Mouse (Mus musculus) induced T-regulatory cell, adult 2 months (primary cell): ENCODE measurements around the gene Ccdc105.
A peak's percentile ranks its signal among the peaks of the same experiment; 100 is the strongest.

ENCODE experiments used
- DNase-seq: peaks from one replicate; pipeline ENCODE4 v3.0.0-alpha.2; 2012; ENCODE audit warnings: low read depth

Ccdc105 gene

GRCm38 (mm10) chr10:78752452-78753191 lies at the start of gene Ccdc105:
Gene Ccdc105, minus strand, starts transcription at chr10:78753065.
- no peak for DNase-seq

GRCm38 (mm10) chr10:78801449-78801848 lies 48.6 kb upstream of the Ccdc105 start:
- no peak for DNase-seq

- no peak for DNase-seq
Observed at GRCm38 (mm10) chr10:78790561-78790960, 37.7 kb upstream of the Ccdc105 start.

- no peak for DNase-seq
Observed at GRCm38 (mm10) chr10:78787566-78788087, 34.8 kb upstream of the Ccdc105 start.

- DNase-seq = peak; percentile 6
Observed at GRCm38 (mm10) chr10:78779981-78780651, 27.3 kb upstream of the Ccdc105 start, which contains the start of gene Slc1a6. Gene Slc1a6, plus strand, starts transcription at chr10:78780496.

- DNase-seq = no peak
Observed at GRCm38 (mm10) chr10:78779527-78779926, 26.7 kb upstream of the Ccdc105 start.

GRCm38 (mm10) chr10:78775830-78776229 lies 23.0 kb upstream of the Ccdc105 start:
- no peak for DNase-seq

- DNase-seq = no peak
Observed at GRCm38 (mm10) chr10:78765570-78765969, 12.7 kb upstream of the Ccdc105 start.

- peak; percentile 55 for DNase-seq
Observed at GRCm38 (mm10) chr10:78756021-78756420, 3.2 kb upstream of the Ccdc105 start.

- DNase-seq = no peak
Observed at GRCm38 (mm10) chr10:78748946-78749345, 3.9 kb downstream of the Ccdc105 start.

- DNase-seq = no peak
Observed at GRCm38 (mm10) chr10:78748161-78748560, 4.7 kb downstream of the Ccdc105 start.

GRCm38 (mm10) chr10:78747035-78747721 lies 5.7 kb downstream of the Ccdc105 start:
- DNase-seq = no peak

GRCm38 (mm10) chr10:78745453-78746232 lies 7.2 kb downstream of the Ccdc105 start:
- DNase-seq = no peak

GRCm38 (mm10) chr10:78743721-78744120 lies 9.1 kb downstream of the Ccdc105 start:
- no peak for DNase-seq

- DNase-seq = no peak
Observed at GRCm38 (mm10) chr10:78739821-78740220, 13.0 kb downstream of the Ccdc105 start.

- DNase-seq = no peak
Observed at GRCm38 (mm10) chr10:78727876-78728275, 25.0 kb downstream of the Ccdc105 start.

- DNase-seq = no peak
Observed at GRCm38 (mm10) chr10:78727035-78727434, 25.8 kb downstream of the Ccdc105 start.

GRCm38 (mm10) chr10:78723416-78723815 lies 29.4 kb downstream of the Ccdc105 start:
- DNase-seq = no peak

GRCm38 (mm10) chr10:78722654-78723053 lies 30.2 kb downstream of the Ccdc105 start:
- no peak for DNase-seq

- DNase-seq = no peak
Observed at GRCm38 (mm10) chr10:78722036-78722435, 30.8 kb downstream of the Ccdc105 start.

- DNase-seq = no peak
Observed at GRCm38 (mm10) chr10:78718056-78718455, 34.8 kb downstream of the Ccdc105 start, which contains the start of gene Casp14. Gene Casp14, minus strand, starts transcription at chr10:78718294.

- no peak for DNase-seq
Observed at GRCm38 (mm10) chr10:78716231-78716630, 36.6 kb downstream of the Ccdc105 start.
